Mouse (Mus musculus) thymus, adult 2 months (tissue): Measurements from ENCODE around the gene Phf13.

Experiments
- CTCF ChIP-seq: fragments of 200-500 bp; IDR thresholded peaks from 2 replicates; pipeline ENCODE4 v1.5.1; 2012; ENCODE audit warnings: mild to moderate bottlenecking, control low read depth, low read length, moderate library complexity, borderline replicate concordance; ENCODE audit not compliant: control insufficient read depth, poor library complexity, insufficient read depth; ENCODE audit errors: extremely low read depth
- POLR2A ChIP-seq: fragments of 200-500 bp; IDR thresholded peaks from 2 replicates; pipeline ENCODE4 v1.6.1; 2012; ENCODE audit warnings: mild to moderate bottlenecking, low read length, control low read depth, moderate library complexity; ENCODE audit not compliant: control insufficient read depth, poor library complexity, insufficient read depth; ENCODE audit errors: extremely low read depth

GRCm38 (mm10) chr4:151996173-151996950, at the start of gene Phf13:
- TF ChIP-seq CTCF (no peak; the same call in 1 of the 2 replicates), POLR2A (no peak)
